8 mouse cellular contexts compared by ENCODE assay signal in the genomic region with DNA sequence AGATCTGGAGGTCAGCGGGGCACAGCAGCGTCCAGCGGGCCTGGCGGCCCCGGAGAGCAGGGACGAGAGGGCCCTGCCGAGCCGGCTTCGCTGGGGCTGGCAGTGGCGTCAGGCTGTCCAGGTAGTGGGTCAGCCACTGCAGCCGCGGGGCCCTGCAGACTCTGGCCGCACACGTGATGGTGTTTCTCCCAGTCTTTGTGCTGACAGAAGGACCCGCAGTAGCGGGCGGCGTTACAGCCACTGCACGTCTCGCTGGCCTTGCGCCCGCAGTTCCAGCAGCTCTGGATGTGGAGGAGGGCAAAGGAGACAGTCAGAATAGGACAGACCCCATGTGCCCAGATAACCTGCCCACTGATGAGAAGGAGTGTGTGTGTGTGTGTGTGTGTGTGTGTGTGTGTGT. TPM values are rescaled to one million over a fixed set of nuclear protein-coding genes. Genes with fewer than 3 reads are reported as not detected.
DNase-seq lines count a peak whose midpoint lies in the region; ATAC-seq and TF ChIP-seq lines count a peak whose summit lies in the region.
"Had no signal": no experiment of that assay in that cellular context is flagged by ENCODE, and none has a peak within 500 bp of the region (broad histone marks: within the 10 kb centered on the region; RNA-seq: fewer than 3 reads in every experiment).

No protein-coding gene starts in this region.

- peaks cover 55% of the 10 kb centered on the region for H3K36me3 ChIP-seq in forebrain, embryonic 13.5 days (ENCODE audit: poor library complexity, severe bottlenecking)

- ATAC-seq in forebrain, embryonic 13.5 days, result no peak; the same call in 1 of the 2 replicates

- peaks cover 6% of the 10 kb centered on the region; the same call in 1 of the 2 replicates for H3K4me1 ChIP-seq in forebrain, embryonic 13.5 days

- H3K9ac ChIP-seq in forebrain, embryonic 13.5 days, result no peak overlapping the region

- peak overlapping the region; percentile 24; the same call in 1 of the 2 replicates for H3K4me2 ChIP-seq in forebrain, embryonic 13.5 days

- no peak overlapping the region for H3K27ac ChIP-seq in forebrain, embryonic 13.5 days

- peak; percentile 38 for DNase-seq in kidney, adult 11 months
- no peak for DNase-seq in kidney, adult 9 months
- peak; percentile 34 for DNase-seq in brain, embryonic 14.5 days (ENCODE audit: low read depth)
- DNase-seq in kidney, postnatal 25 days, result peak; percentile 42 to 75
- no peak for DNase-seq in ovary, adult 18-20 months (ENCODE audit: low spot score)
- DNase-seq in cerebellum, adult 11-12 months, result no peak
- DNase-seq: thymus, postnatal 36 days had no signal

- 58% methylated on average over 22 of the region's 22 CpGs for WGBS in forebrain, embryonic 13.5 days

- TF ChIP-seq CTCF in brain, embryonic 14.5 days (IDR thresholded peaks at IDR 0.05; ENCODE audit: borderline replicate concordance, extremely low read depth, insufficient read depth, insufficient read length), result no peak

- no peak overlapping the region for H3K4me3 ChIP-seq in forebrain, embryonic 13.5 days

- peaks cover 14% of the 10 kb centered on the region; the same call in 1 of the 2 replicates for H3K27me3 ChIP-seq in forebrain, embryonic 13.5 days

- H3K9me3 ChIP-seq in forebrain, embryonic 13.5 days (replicated peaks), result no peaks in the 10 kb centered on the region

- TF ChIP-seq POLR2A in brain, embryonic 14.5 days (IDR thresholded peaks at IDR 0.05; ENCODE audit: borderline replicate concordance, extremely low read depth, insufficient read depth, insufficient read length, poor library complexity, severe bottlenecking), result no peak

RNA-seq across cellular contexts. Expression of gene Pabpn1l, which starts 8.2 kb away (rescaled TPM):
- 0.07 TPM in 1 of 2 replicates, not detected in the other for polyA plus RNA-seq in brain, embryonic 14.5 days (2012; rRNA removed)
- polyA plus RNA-seq in forebrain, embryonic 13.5 days (2015; fragmentation: Nextera tagmentation; extraction: Ambion mirVana), result not detected in 2 replicates

RNA-seq across cellular contexts. Expression of gene Trappc2l, which starts 19.3 kb away (rescaled TPM):
- polyA plus RNA-seq in brain, embryonic 14.5 days (2012; rRNA removed), result 132 and 142 TPM in 2 replicates
- polyA plus RNA-seq in forebrain, embryonic 13.5 days (2015; fragmentation: Nextera tagmentation; extraction: Ambion mirVana), result 69.3 and 79.6 TPM in 2 replicates

RNA-seq across cellular contexts. Expression of gene Galns, which starts 19.4 kb away (rescaled TPM):
- 5.9 and 8.2 TPM in 2 replicates for polyA plus RNA-seq in brain, embryonic 14.5 days (2012; rRNA removed)
- polyA plus RNA-seq in forebrain, embryonic 13.5 days (2015; fragmentation: Nextera tagmentation; extraction: Ambion mirVana), result 3.0 and 3.2 TPM in 2 replicates

RNA-seq across cellular contexts. Expression of gene Aprt, which starts 54.0 kb away (rescaled TPM):
- polyA plus RNA-seq in brain, embryonic 14.5 days (2012; rRNA removed), result 103 and 126 TPM in 2 replicates
- 193 and 198 TPM in 2 replicates for polyA plus RNA-seq in forebrain, embryonic 13.5 days (2015; fragmentation: Nextera tagmentation; extraction: Ambion mirVana)

Comparison
In these comparisons a context has a peak if more than half of its experiments do, and no peak if none do; other contexts are left out.
1. DNase-seq: peak in kidney, adult 11 months (single experiment), brain, embryonic 14.5 days (single experiment) and kidney, postnatal 25 days (2 of 2); none in kidney, adult 9 months (single experiment), ovary, adult 18-20 months (single experiment) and cerebellum, adult 11-12 months (single experiment).